Mouse (Mus musculus) C2C12 (cell line): Measurements from ENCODE around the gene Son. TPM values are rescaled to one million over a fixed set of nuclear protein-coding genes. Genes with fewer than 3 reads are reported as not detected.

ENCODE experiments used
- H3K27me3 ChIP-seq: one replicate; pipeline ENCODE4 v1.6.1; 2011; ENCODE audit not compliant: control insufficient read depth, insufficient read depth, insufficient read length
- H3K36me3 ChIP-seq: one replicate; pipeline ENCODE4 v1.6.1; 2011; ENCODE audit not compliant: control insufficient read depth, insufficient read depth
- H3K4me3 ChIP-seq: one replicate; pipeline ENCODE4 v1.5.1; 2011; ENCODE audit warnings: mild to moderate bottlenecking, control low read depth; ENCODE audit not compliant: poor library complexity, insufficient read depth, severe bottlenecking
- H3K79me2 ChIP-seq: one replicate; pipeline ENCODE4 v1.6.1; 2011; ENCODE audit not compliant: control insufficient read depth, insufficient read depth
- H3K79me3 ChIP-seq: one replicate; pipeline ENCODE4 v1.6.1; 2011; ENCODE audit warnings: low read depth, control low read depth
- H3ac ChIP-seq: one replicate; pipeline ENCODE3; 2011; ENCODE audit warnings: low read depth; ENCODE audit not compliant: control insufficient read depth, insufficient read length
- CEBPB ChIP-seq: IDR thresholded peaks from one replicate; pipeline ENCODE4 v1.6.1; 2011; ENCODE audit warnings: low read depth, mild to moderate bottlenecking, control low read depth, moderate library complexity
- CTCF ChIP-seq: IDR thresholded peaks from one replicate; pipeline ENCODE4 v1.5.1; 2011; ENCODE audit not compliant: control insufficient read depth, insufficient read depth, insufficient read length
- FOSL1 ChIP-seq: IDR thresholded peaks from one replicate; pipeline ENCODE4 v1.8.0; 2011; ENCODE audit warnings: mild to moderate bottlenecking, low read length; ENCODE audit not compliant: poor library complexity, insufficient read depth, severe bottlenecking
- MAX ChIP-seq: IDR thresholded peaks from one replicate; pipeline ENCODE4 v1.6.1; 2011; ENCODE audit warnings: mild to moderate bottlenecking, control low read depth
- MYOD1 ChIP-seq: IDR thresholded peaks from one replicate; pipeline ENCODE4 v1.6.1; 2011; ENCODE audit warnings: low read depth; ENCODE audit not compliant: control insufficient read depth, insufficient read length
- MYOG ChIP-seq: IDR thresholded peaks from one replicate; pipeline ENCODE4 v1.6.1; 2011; ENCODE audit not compliant: control insufficient read depth, insufficient read length; ENCODE audit errors: extremely low read depth
- USF1 ChIP-seq: IDR thresholded peaks from one replicate; pipeline ENCODE4 v1.6.1; 2011; ENCODE audit warnings: low read depth, mild to moderate bottlenecking, control low read depth, moderate library complexity
- polyA plus RNA-seq: library from polyadenylated mRNA; unstranded; fragments of >200 nt; fragmentation: generic; extraction: Trizol; gene quantifications from one replicate; pipeline ENCODE4 v1.2.1, GENCODE M21; 2012; ENCODE audit warnings: missing spikeins

The Son gene
- polyA plus RNA-seq, 1 experiment: 53.5 TPM

DNA sequence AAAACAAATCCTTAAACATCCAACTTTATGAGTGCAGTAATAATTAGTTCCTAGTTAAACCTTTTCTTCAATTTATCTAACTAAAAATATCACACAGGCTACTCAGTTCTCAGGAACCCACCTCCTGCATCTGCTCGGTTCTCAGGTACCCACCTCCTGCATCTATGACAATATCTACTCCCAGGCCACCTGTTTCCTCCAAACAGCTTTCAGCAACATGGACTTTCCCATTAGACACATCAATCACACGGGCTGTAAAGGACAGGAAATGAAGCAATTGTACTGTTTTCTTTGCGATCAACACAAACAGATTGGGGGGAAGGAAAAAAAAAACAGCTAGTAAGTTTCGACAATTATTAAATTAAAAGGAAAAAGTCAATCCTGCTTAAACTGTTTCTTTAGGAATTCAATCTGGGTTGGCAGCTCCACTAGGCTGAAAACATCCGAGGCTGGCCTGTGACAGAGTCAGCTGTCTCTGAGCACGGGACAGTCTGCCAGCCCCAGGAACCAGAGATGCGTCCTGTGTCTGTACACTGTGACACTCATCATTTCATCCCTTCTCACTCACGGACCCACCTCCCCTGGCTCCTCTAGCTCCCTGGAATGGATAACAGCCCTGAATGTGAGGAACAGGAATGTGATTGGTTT is 47.9 kb downstream of the Son start:
- H3K79me2 ChIP-seq: no peaks in the 10 kb centered on the region
- H3K36me3 ChIP-seq: peaks cover 18% of the 10 kb centered on the region
- TF ChIP-seq CTCF: no peak
- TF ChIP-seq CEBPB: no peak
- TF ChIP-seq MAX: no peak
- no peak for TF ChIP-seq FOSL1
- no peak for TF ChIP-seq MYOD1
- no peak for TF ChIP-seq MYOG
- TF ChIP-seq USF1: no peak
- no peaks in the 10 kb centered on the region for H3K79me3 ChIP-seq
- H3K27me3 ChIP-seq: no peaks in the 10 kb centered on the region
- no peak overlapping the region for H3ac ChIP-seq
- no peak overlapping the region for H3K4me3 ChIP-seq

DNA sequence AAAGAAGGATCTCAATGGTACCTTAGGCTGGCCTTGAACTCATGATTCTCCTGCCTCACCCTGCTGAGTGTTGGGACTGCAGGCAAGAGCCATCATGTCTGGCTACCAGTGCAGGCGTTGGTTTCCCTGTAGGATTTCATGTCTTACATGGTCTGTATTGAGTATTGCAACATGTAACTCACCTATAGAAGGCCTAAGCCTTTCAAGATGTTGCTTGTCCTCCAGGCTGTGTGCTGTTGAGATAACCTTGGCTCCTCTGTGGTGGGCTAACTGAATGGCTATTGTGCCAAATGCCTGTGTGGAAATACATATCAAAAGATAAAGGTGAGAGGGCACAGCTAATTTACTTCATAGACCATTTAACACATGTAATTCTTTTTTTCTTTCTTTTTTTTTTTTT is 51.7 kb downstream of the Son start:
- H3K4me3 ChIP-seq: no peak overlapping the region
- TF ChIP-seq FOSL1 (no peak), CTCF (no peak), MAX (no peak), MYOD1 (no peak), CEBPB (no peak), USF1 (no peak), MYOG (no peak)
- H3K36me3 ChIP-seq: peaks cover 20% of the 10 kb centered on the region

DNA sequence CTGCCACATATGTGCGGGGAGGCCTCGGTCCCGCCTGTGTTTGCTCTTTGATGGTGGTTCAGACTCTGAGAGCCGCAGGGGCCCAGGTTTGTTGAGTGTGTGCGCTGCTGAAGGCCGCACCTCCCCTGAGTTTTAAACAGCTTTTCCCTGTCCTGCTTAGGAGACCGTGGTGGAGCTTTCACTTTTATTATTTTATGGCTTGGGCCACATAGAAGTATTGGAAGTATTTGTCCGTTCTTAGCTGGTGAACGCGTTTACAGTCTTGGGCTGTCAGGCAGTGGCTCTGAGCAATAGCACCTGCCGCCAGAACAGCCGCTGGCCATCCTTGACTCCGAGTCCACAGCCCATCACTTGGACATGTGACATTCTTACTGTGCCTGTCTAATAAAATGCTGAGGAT is 54.6 kb downstream of the Son start:
- Histone ChIP-seq H3K79me3 (no peaks in the 10 kb centered on the region), H3K36me3 (peaks cover 21% of the 10 kb centered on the region)
- TF ChIP-seq MYOD1 (no peak), MYOG (no peak), MAX (no peak), FOSL1 (no peak), CEBPB (no peak), CTCF (no peak), USF1 (no peak)

More for the DNA sequence above, 51.7 kb downstream of the Son start:
- Histone ChIP-seq H3ac (no peak overlapping the region), H3K79me3 (no peaks in the 10 kb centered on the region), H3K27me3 (no peaks in the 10 kb centered on the region), H3K79me2 (no peaks in the 10 kb centered on the region)

DNA sequence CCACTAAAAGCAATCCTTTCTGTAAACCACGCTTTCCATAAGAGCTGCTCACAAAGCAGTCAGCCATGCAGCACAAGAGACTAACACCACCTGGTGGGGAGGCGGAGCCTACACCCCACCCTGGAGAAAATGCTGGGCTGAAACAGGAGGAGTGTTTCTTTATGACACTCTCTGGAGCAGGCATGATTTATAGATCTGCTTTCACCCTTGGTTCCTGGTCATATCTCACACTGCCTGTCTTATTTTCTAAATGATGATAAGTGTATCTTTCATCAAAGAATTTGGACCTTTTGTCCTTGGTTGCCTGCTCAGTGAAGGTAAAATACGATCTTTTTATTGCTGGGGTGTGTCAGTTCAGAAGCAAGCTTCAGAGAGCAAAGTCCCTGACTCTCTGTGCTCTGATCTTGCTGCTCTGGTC is 55.5 kb downstream of the Son start:
- H3K4me3 ChIP-seq: no peak overlapping the region
- no peak for TF ChIP-seq USF1
- TF ChIP-seq CTCF: no peak
- TF ChIP-seq MYOD1: no peak
- no peak for TF ChIP-seq CEBPB
- no peak for TF ChIP-seq MAX
- TF ChIP-seq FOSL1: no peak
- TF ChIP-seq MYOG: no peak
- peaks cover 29% of the 10 kb centered on the region for H3K36me3 ChIP-seq
- no peaks in the 10 kb centered on the region for H3K27me3 ChIP-seq
- no peaks in the 10 kb centered on the region for H3K79me3 ChIP-seq
- no peaks in the 10 kb centered on the region for H3K79me2 ChIP-seq
- no peak overlapping the region for H3ac ChIP-seq

More for the DNA sequence above, 54.6 kb downstream of the Son start:
- no peaks in the 10 kb centered on the region for H3K27me3 ChIP-seq
- no peaks in the 10 kb centered on the region for H3K79me2 ChIP-seq
- no peak overlapping the region for H3K4me3 ChIP-seq
- H3ac ChIP-seq: no peak overlapping the region

DNA sequence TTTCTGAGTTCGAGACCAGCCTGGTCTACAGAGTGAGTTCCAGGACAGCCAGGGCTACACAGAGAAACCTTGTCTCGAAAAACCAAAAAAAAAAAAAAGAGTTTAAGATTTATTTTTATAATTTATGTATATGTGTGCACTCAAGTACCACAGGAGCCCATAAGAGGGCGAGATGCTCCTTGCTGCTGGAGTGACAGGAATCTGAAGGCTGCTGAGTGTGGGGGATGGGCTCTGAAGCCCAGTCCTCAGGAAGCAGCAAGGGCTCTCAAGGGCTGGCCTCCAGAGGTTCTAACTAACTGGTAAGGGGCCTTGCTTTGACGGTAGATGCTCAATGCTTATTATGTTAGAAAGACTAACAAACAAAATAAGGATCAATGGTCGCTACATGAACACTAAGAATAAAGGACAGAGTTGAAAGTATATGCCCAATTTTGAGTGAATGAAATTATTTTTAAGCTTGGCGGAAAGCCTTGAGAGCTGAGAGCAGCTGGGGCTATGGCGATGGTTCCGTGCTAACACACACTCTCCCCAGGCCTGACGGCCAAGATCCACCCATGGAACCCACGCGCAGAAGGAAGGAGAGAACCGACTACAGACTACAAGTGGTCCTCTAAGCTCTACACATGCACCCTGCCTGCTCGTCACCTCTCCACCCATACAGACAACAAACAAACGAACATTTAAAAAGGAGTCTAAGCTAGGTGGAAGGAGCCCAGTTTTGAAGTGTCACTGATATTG is 57.5 kb downstream of the Son start:
- Histone ChIP-seq H3ac (no peak overlapping the region), H3K27me3 (no peaks in the 10 kb centered on the region), H3K79me2 (no peaks in the 10 kb centered on the region), H3K36me3 (peaks cover 19% of the 10 kb centered on the region), H3K4me3 (no peak overlapping the region), H3K79me3 (no peaks in the 10 kb centered on the region)
- TF ChIP-seq USF1 (no peak), MYOG (no peak), MAX (no peak), CEBPB (no peak), MYOD1 (no peak), FOSL1 (no peak), CTCF (no peak)

DNA sequence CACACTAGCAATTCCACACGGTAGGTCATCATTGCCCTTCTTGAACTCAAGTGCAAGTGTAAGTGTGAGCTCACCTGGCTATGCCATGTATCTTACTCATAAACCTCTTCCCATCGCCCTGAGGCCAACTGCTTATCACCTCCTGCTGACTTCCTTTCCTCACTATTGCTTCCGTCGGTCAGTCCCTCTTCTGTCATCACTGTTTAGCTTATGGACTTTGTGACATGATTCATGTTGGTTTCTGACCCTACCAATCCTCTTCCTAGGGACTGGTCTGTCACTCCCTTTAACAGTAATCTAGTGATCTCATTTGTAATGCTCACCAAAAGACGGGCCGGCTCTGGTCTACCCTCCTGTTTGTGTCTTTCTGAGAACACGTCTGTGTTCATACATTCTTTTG is 62.9 kb downstream of the Son start:
- Histone ChIP-seq H3K79me2 (no peaks in the 10 kb centered on the region), H3K79me3 (no peaks in the 10 kb centered on the region), H3K27me3 (no peaks in the 10 kb centered on the region), H3K4me3 (no peak overlapping the region), H3ac (no peak overlapping the region), H3K36me3 (peaks cover 30% of the 10 kb centered on the region)
- no peak for TF ChIP-seq USF1
- TF ChIP-seq FOSL1: no peak
- no peak for TF ChIP-seq CEBPB
- TF ChIP-seq MAX: no peak
- TF ChIP-seq MYOD1: no peak
- no peak for TF ChIP-seq CTCF
- no peak for TF ChIP-seq MYOG
